Mouse (Mus musculus) embryonic facial prominence, embryonic 15.5 days (tissue): Measurements from ENCODE around the gene Ankzf1. TPM values are rescaled to one million over a fixed set of nuclear protein-coding genes. Genes with fewer than 3 reads are reported as not detected.

Experiments used
- ATAC-seq: fragments of 200-750 bp; cut with Nextera tagmentation; 2 replicates; pipeline ENCODE4 v1.8.0; 2017; ENCODE audit warnings: low read depth, moderate TSS enrichment; ENCODE audit not compliant: insufficient number of reproducible peaks, low FRiP score, low TSS enrichment
- H3K27ac ChIP-seq: fragments of 300-500 bp; sonication (generic); replicated peaks from 2 replicates; pipeline ENCODE4 v1.5.1; 2015; ENCODE audit warnings: mild to moderate bottlenecking, inconsistent platforms
- H3K27me3 ChIP-seq: fragments of 300-500 bp; sonication (generic); 2 replicates; pipeline ENCODE4 v1.6.1; 2015; ENCODE audit warnings: inconsistent platforms
- H3K36me3 ChIP-seq: fragments of 300-500 bp; sonication (generic); 2 replicates; pipeline ENCODE4 v1.6.1; 2015; ENCODE audit warnings: mild to moderate bottlenecking, inconsistent platforms
- H3K4me1 ChIP-seq: fragments of 300-500 bp; sonication (generic); 2 replicates; pipeline ENCODE4 v1.6.1; 2015; ENCODE audit warnings: inconsistent platforms
- H3K4me2 ChIP-seq: fragments of 300-500 bp; sonication (generic); replicated peaks from 2 replicates; pipeline ENCODE4 v1.6.1; 2015; ENCODE audit warnings: mild to moderate bottlenecking, inconsistent platforms
- H3K4me3 ChIP-seq: fragments of 300-500 bp; sonication (generic); replicated peaks from 2 replicates; pipeline ENCODE4 v1.5.1; 2015; ENCODE audit warnings: mild to moderate bottlenecking, inconsistent platforms
- H3K9ac ChIP-seq: fragments of 300-500 bp; sonication (generic); 2 replicates; pipeline ENCODE4 v1.6.1; 2015; ENCODE audit warnings: inconsistent platforms
- H3K9me3 ChIP-seq: fragments of 300-500 bp; sonication (generic); replicated peaks from 2 replicates; pipeline ENCODE4 v1.6.1; 2016; ENCODE audit warnings: inconsistent platforms
- WGBS: fragments of 180-500 bp; shearing (Covaris S2); methylation state at CpG from one replicate; pipeline ENCODE4 v1.1.7; 2015; 5-methylcytosine and 5-hydroxymethylcytosine counted together
- polyA plus RNA-seq: library from polyadenylated mRNA; unstranded; fragments of >200 nt; fragmentation: Nextera tagmentation; extraction: Ambion mirVana; gene quantifications from 2 replicates; pipeline ENCODE4 v1.2.1, GENCODE M21; 2015

The Ankzf1 gene
- 27.9 and 30.2 TPM in 2 replicates for polyA plus RNA-seq

DNA sequence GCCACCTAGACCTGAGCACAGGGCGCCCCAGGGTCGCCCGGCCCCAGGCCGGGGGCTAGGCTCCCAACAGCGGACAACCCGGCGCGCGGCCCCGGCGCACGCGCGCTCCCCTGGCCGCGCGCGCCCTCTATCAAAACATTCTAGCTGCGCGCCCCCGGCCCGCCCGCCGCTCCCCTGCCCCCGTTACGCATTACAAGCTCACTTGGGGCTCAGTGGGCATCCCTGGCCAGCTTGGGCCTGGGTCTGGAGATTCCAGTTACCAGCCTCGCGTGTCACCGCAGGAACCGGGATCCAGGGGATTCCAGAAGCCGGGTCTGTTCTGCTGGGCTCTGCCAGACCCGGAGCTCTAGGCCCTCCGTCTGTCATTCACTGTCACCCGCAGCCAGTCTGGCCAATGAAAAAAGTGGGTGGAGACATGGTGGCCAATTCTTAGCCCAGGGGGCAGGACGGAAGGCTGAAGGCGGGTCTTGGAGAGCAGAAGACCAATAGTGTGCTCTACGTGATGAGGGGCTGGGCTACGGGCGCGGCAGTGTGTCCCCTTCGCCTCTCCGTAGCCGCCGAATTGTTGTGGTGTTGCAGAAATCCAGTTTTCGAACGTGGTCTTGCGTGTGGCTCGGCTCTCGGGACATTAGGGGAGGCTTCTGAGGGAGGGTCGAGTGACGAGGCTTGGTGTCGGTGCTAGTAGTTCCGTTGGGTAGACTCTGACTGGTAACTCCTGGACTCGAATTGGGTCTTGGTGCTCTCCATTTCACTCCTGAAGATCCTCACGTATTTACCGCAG is at the start of gene Ankzf1, which contains the start of gene Atg9a:
Gene Ankzf1, plus strand, starts transcription at position 530 of the 781 bp plus-strand sequence.
Gene Atg9a, minus strand, starts transcription at position 575 of the 781 bp plus-strand sequence.
- Histone ChIP-seq H3K27ac (peak within 1 kb of the TSS; percentile 95), H3K4me3 (peak within 1 kb of the TSS; percentile 90), H3K27me3 (no peaks in the 10 kb centered on the region), H3K9ac (peak within 1 kb of the TSS; percentile 87), H3K9me3 (no peaks in the 10 kb centered on the region), H3K36me3 (peaks cover 39% of the 10 kb centered on the region), H3K4me2 (peak within 1 kb of the TSS; percentile 79), H3K4me1 (peaks cover 21% of the 10 kb centered on the region)
- WGBS: under 1% methylated on average over 56 of the region's 56 CpGs
- ATAC-seq: peak; percentile 99

DNA sequence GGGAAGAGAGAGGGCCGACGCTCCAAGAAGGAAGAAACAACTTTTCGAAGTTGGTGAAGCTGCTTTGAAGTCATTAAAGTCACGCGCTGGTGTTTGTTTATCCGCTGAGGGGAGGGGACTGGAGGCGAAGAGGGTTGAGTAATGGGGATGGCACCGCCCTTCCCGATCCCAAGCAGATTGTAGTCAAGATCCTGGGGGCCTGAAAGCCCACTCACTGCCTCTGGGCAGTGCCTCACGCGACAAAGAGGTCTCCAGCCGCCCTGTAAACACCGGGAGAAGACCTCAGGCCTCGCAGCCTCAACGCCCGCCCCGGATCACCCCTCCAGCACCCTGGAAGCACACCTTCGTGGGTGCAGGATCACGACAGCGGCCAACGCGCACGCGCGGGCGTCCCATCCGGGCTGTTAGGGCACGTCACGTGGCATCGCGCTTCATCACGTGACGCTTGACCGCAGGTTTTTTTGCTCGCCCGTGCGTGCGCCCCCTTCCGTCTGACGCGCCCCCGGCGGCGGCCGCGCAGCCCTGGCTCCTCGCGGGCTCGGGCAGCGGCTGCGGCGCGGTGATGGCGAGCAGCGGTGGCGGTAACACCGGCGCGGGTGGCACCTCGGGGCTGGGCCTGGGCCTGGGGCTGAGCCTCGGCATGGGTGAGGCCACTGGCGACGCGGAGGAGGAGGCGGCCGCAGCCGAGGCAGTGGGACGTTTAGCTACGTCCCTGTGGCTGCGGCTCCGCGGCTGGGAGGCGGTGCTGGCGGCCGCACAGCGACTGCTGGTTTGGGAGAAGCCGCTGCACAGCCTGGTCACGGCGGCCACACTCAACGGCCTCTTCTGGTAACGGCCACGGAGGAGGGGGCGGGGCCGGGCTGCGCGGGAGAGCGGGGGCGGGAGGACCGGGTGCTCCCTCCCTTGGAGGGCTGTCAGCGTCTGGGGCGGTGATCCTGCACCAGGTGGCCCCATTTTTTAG is 49.4 kb upstream of the Ankzf1 start, which contains the start of the genes Cnppd1 and Retreg2:
Gene Cnppd1, minus strand, starts transcription at position 411 of the 961 bp plus-strand sequence.
Gene Retreg2, plus strand, starts transcription at position 478 of the 961 bp plus-strand sequence.
- Histone ChIP-seq H3K9ac (peak within 1 kb of the TSS; percentile 93), H3K36me3 (peaks cover 58% of the 10 kb centered on the region), H3K4me2 (peak within 1 kb of the TSS; percentile 90), H3K27me3 (no peaks in the 10 kb centered on the region), H3K9me3 (no peaks in the 10 kb centered on the region), H3K4me1 (peaks cover 33% of the 10 kb centered on the region), H3K4me3 (peak within 1 kb of the TSS; percentile 90), H3K27ac (peak within 1 kb of the TSS; percentile 97)
- WGBS: 0% methylated on average over 90 of the region's 91 CpGs
- peak; percentile 89 for ATAC-seq

DNA sequence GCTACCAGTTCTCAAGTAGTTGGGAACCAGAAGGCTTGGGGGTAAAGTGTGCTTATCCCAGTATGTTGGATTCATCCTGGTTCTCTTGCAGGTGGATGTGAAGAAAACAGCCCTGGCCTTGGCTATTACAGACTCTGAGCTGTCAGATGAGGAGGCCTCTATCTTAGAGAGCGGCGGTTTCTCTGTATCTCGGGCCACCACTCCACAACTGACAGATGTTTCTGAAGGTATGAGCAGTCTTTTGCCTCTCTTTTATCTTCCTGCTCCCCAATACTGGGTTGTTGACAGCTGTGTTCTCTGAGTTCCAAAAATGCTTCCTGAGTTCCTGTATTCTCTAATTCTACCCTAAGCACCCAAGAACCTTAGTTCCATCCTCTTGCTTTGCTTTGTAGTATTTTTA is 46.4 kb upstream of the Ankzf1 start:
- WGBS: 95% methylated on average over 3 of the region's 3 CpGs
- Histone ChIP-seq H3K4me1 (peaks cover 22% of the 10 kb centered on the region), H3K27ac (no peak overlapping the region), H3K36me3 (peaks cover 56% of the 10 kb centered on the region), H3K4me3 (no peak overlapping the region), H3K9ac (no peak overlapping the region), H3K4me2 (no peak overlapping the region), H3K9me3 (no peaks in the 10 kb centered on the region), H3K27me3 (no peaks in the 10 kb centered on the region)
- ATAC-seq: no peak

DNA sequence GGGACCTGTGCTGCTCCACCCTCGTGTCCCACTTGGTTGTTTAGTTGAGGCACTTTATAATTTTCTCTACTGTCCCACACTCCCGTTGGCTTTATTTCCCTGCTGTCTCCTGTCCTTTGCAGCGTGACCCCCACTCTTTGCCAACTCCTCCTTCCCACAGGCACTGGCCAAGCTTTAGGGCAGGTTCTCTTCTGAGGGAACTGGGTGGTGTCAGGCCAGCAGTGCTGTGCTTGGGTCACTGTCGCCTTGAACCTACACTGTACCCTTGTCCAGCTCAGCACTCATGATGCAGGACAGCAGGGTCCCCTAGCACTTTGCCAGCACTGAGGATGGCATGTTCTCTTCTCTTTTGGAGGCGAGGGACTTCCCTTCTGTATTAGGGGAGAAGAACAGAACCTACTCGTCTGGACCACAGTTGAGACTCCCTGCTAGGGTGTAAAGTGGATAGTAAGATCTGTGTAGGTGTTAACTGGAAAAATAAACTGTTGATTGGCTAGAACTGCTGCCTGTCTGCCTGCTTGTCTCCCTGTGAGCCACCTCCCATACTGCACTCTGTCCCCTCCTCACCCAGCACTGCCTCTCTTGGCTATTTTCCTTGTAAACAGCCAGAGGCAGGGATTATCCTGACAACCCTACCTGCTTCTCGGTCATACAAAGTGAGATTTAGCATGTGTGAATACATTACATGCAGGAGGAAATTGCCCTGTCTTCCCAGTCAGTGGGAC is 44.4 kb upstream of the Ankzf1 start:
- Histone ChIP-seq H3K4me2 (no peak overlapping the region), H3K4me3 (no peak overlapping the region), H3K9me3 (no peaks in the 10 kb centered on the region), H3K9ac (no peak overlapping the region), H3K36me3 (peaks cover 56% of the 10 kb centered on the region), H3K27me3 (no peaks in the 10 kb centered on the region), H3K27ac (no peak overlapping the region), H3K4me1 (peaks cover 14% of the 10 kb centered on the region)
- 78% methylated on average over 7 of the region's 7 CpGs for WGBS
- ATAC-seq: no peak

DNA sequence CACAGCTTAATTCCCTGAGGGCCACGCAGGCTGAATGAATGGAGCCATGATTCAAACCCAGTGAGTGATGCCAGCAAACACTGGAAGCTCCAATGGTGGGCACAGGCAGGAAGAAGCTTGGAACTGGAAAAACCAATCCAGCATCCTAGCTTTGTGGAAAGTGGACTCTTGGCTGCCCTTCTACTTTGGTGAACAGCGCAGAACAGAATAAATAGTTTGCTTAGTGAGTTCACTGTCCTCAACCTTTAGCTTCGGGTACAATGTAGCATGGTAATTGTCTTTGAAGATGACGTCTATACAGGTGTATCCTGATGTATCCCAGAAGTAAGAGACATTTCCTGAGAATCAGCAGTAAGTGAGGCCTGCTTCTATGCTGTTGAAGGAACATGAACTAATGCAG is 43.2 kb upstream of the Ankzf1 start:
- no peaks in the 10 kb centered on the region for H3K9me3 ChIP-seq
- H3K27ac ChIP-seq: no peak overlapping the region
- no peak overlapping the region for H3K4me3 ChIP-seq
- peaks cover 56% of the 10 kb centered on the region for H3K36me3 ChIP-seq
- H3K4me2 ChIP-seq: no peak overlapping the region
- H3K4me1 ChIP-seq: peaks cover 8% of the 10 kb centered on the region
- ATAC-seq: no peak
- H3K9ac ChIP-seq: no peak overlapping the region
- H3K27me3 ChIP-seq: no peaks in the 10 kb centered on the region
- WGBS: 83% methylated on average over 4 of the region's 4 CpGs

DNA sequence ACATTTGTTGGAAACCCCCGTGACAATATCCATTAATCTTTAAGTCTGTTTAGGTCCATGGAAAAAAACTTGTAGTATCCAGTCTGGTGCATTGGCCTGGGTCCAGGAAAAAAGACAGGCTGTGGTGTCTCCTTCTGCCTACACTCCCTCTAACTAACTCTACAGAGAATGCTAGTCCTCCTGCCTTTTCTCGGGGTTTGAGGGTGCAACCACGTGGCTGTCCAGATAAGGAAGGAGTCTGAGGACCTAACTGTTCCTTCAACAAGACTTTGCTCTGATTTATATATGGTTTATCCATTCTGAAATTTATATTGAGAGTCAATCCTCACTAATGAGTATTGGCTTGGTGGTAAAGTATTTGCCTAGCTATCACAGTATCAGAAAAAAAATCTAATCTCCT is 36.1 kb upstream of the Ankzf1 start:
- Histone ChIP-seq H3K27ac (no peak overlapping the region), H3K27me3 (no peaks in the 10 kb centered on the region), H3K4me2 (no peak overlapping the region), H3K9ac (no peak overlapping the region), H3K9me3 (no peaks in the 10 kb centered on the region), H3K4me1 (no peaks in the 10 kb centered on the region), H3K36me3 (no peaks in the 10 kb centered on the region), H3K4me3 (no peak overlapping the region)
- 59% methylated on average over 3 of the region's 3 CpGs for WGBS
- no peak for ATAC-seq

DNA sequence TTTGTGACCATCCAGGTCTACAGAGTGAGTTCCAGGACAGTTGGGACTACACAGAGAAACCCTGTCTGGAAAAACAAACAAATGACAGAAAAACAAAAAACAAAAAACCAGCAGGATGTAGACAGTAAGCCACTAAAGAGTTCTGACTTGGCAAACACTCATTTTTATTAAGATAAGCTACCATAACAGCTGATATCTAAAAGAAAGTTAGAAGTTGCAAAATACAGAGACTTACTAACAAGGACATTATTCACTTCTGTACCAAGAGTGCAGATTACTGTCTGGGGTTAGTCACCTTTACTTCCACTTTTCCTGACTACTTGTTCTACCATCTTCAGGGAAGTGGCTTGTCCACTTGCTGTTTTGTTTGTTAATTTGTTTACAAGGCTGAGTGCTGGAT is 33.0 kb upstream of the Ankzf1 start:
- Histone ChIP-seq H3K4me3 (no peak overlapping the region), H3K4me2 (no peak overlapping the region), H3K27ac (no peak overlapping the region), H3K4me1 (no peaks in the 10 kb centered on the region), H3K9me3 (no peaks in the 10 kb centered on the region), H3K36me3 (no peaks in the 10 kb centered on the region), H3K9ac (no peak overlapping the region), H3K27me3 (no peaks in the 10 kb centered on the region)
- ATAC-seq: no peak

DNA sequence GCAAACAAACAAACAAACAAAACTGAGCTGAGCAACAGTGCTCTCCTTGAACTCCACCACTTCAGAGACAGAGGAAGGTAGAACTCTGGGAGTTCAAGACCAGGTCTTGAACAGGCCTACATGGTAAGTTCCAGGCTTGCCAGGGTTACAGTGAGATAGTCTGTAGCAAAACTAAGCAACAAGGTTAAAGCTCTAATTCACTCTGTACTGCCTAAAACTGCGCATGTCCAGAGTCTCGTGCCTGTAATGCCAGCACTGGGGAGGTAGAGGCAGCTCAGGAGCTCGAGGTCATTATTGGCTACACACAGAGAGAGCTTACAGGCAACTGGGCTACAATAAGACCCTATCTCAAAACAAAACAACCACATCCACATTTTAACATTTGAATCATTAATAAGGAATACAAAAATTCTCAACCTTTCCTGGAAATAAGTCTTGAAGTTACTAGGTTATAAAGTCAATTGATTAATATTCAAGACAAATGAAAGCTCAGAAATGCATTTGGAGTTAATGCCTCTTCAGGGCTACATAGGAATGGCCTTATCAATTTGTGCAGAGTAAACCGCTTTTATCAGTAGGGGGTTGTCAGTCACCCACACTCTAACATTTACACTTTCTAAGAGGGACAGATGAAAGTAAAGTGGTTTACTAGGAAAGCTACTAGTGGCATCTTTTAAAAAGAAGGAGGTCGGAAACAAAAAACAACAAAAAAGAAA is 32.3 kb upstream of the Ankzf1 start:
- Histone ChIP-seq H3K27ac (no peak overlapping the region), H3K36me3 (no peaks in the 10 kb centered on the region), H3K9me3 (no peaks in the 10 kb centered on the region), H3K27me3 (no peaks in the 10 kb centered on the region), H3K4me2 (no peak overlapping the region), H3K4me1 (no peaks in the 10 kb centered on the region), H3K4me3 (no peak overlapping the region), H3K9ac (no peak overlapping the region)
- no peak for ATAC-seq
- 73% methylated on average over 5 of the region's 5 CpGs for WGBS

DNA sequence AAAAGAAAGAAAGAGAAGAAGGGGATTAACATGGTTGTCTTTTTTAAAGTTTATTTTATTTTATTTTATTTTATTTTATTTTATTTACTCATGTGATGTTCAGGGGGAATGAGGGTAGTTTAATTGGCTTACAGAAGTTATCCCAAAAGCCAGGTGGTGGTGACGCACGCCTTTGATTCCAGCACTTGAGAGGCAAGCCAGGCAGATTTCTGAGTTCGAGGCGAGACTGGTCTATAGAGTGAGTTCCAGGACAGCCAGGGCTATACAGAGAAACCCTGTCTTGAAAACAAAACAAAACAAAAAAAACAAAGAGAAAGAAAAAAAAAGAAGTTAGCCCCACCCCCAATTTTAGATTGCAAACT is 31.7 kb upstream of the Ankzf1 start:
- no peak overlapping the region for H3K27ac ChIP-seq
- H3K4me1 ChIP-seq: no peaks in the 10 kb centered on the region
- no peak overlapping the region for H3K9ac ChIP-seq
- no peaks in the 10 kb centered on the region for H3K9me3 ChIP-seq
- WGBS: 80% methylated on average over 4 of the region's 4 CpGs
- no peak overlapping the region for H3K4me3 ChIP-seq
- ATAC-seq: no peak
- no peaks in the 10 kb centered on the region for H3K27me3 ChIP-seq
- H3K36me3 ChIP-seq: no peaks in the 10 kb centered on the region
- H3K4me2 ChIP-seq: no peak overlapping the region

DNA sequence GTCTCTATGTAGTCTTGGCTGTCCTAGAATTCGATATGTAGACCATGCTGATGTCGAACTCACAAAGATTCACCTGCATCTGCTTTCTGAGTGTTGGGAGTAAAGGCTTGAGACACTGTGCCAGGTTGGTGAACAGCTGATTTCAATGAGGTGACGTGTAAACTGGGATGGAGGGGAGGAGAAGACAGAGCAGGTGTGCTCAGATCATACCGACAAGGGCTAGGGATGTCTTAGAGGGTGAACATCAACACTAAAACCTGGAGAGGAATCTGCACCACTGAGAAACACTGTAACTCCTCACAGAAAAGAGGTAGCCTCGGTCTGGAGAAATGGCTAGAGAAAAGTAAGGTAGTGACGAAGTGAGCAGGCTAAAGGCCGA is 23.9 kb upstream of the Ankzf1 start:
- Histone ChIP-seq H3K9ac (0 out of 2 replicates have a peak overlapping the region, but pooled peaks have one; percentile 51), H3K4me1 (peaks cover 14% of the 10 kb centered on the region), H3K4me2 (peak overlapping the region; percentile 71), H3K27ac (peak overlapping the region; percentile 89), H3K36me3 (peaks cover 28% of the 10 kb centered on the region), H3K4me3 (peak overlapping the region; percentile 67), H3K27me3 (no peaks in the 10 kb centered on the region), H3K9me3 (no peaks in the 10 kb centered on the region)
- peak; percentile 22; the same call in 1 of the 2 replicates for ATAC-seq
- WGBS: 9% methylated on average over 7 of the region's 7 CpGs
